Mouse (Mus musculus) left cerebral cortex, postnatal 36 days (tissue): ENCODE data around the gene Serpina1b. TPM values are rescaled to one million over a fixed set of nuclear protein-coding genes. Genes with fewer than 3 reads are reported as not detected.
"Not testable (repeated sequence)": the region's sequence is repeated elsewhere in the genome, so short reads cannot be mapped to it uniquely, and the experiment has no call there.

Source experiments
- DNase-seq, 2 experiments: peaks; one replicate each; pipeline ENCODE4 v3.0.0; 2021 to 2022; ENCODE audit warnings: low spot score in 2 of 2, mixed read lengths in 1 of 2
- intact Hi-C: fragments of 180-260 bp; cut with DNase I; formaldehyde crosslinking; loops from one replicate; pipeline ENCODE4 v1.15.1; 2025
- total RNA-seq, 2 experiments: library from RNA; stranded (reverse); gene quantifications; 2 replicates each; pipeline ENCODE4 v1.2.3; 2021

Serpina1b gene
- total RNA-seq, result not detected

DNA sequence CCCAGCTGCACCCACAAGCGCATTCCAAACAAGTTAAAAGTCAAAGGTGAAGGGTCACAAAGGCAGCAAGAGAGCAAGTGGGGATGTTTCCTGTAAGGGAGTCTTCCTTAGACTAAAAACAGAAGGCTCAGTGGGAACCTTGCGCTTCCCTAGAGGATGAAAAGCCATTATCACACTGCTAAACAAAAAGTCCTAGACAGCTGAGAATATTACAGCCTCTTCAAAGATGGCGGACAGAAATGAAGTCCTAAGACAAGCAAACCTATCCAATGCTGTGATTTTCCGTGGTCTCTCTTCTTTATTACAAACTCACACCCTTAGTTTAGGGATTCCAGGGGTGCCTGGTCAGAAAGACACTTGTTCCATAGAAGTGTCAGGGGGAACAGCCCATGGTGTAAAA, at the start of gene Serpina1b:
TSS of gene Serpina1b (minus strand) at position 101 of the 400 bp plus-strand sequence.
- intact Hi-C loops, result not testable (repeated sequence)

DNA sequence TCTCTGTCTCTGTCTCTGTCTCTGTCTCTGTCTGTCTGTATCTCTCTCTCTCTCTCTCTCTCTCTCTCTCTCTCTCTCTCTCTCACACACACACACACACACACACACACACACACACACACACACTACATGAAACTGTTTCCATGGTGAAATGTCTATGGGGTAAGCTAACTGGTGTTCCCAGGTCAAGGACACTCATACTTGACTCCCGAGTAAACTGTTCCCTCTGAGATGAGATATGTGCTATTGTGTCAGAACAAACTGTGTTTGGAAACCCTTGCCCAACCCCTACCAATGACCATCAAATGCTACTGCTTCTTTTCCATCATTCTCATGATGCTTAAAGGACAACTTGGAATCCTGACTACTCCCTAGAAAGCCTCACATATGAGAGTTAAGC, 36.7 kb upstream of the Serpina1b start:
- intact Hi-C loops, DNase-seq: not testable (repeated sequence)

More for the DNA sequence above, at the start of gene Serpina1b:
- DNase-seq, result not testable (repeated sequence)

DNA sequence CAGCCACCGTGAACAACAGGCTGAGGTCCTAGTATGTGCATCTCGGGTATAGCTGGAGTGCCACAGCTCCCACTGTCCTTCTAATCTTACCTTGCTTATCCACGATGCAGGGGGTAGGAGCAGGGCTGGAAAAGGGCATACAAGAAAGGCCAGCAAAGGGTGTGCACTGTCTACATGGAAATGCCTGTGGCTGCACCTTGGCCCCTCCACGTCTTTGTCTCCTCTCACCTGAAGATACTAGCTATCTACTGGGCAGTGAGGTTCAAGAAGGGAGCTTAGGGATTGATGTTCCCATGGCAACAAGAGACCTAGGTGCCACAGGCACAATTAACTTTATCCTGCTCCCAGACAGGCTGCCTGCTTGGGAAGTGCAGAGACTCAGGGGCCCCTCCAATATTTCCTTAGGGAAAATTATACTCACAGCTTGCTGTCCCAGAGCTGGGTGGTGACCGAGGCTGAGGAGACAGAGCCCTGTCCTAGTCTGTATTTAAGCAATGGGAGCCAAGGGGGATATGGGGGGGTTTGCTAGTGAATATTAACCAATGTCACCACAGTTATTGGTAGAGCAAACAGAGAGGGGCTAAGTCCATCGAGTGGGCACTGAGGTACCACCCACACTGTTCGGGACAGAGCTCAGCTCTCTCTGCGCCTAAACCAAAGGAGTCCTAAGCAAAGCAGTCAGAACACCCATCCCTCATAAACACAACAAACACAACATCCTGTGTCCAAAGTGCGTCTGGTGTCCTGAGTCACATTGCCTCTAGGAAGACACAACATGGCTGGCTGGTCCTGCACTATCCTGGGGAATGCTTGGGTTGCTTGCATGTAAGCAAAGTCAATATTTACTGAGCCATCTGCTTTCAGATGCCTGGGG, 33.2 kb upstream of the Serpina1b start, which contains the start of gene Serpina1a:
TSS of gene Serpina1a (minus strand) at position 462 of the 874 bp plus-strand sequence.
- intact Hi-C loops, DNase-seq: not testable (repeated sequence)

- no peak for DNase-seq
- intact Hi-C loops, result no loop called here
Observed at GRCm38 (mm10) chr12:103860976-103861375, 30.8 kb upstream of the Serpina1b start.

DNA sequence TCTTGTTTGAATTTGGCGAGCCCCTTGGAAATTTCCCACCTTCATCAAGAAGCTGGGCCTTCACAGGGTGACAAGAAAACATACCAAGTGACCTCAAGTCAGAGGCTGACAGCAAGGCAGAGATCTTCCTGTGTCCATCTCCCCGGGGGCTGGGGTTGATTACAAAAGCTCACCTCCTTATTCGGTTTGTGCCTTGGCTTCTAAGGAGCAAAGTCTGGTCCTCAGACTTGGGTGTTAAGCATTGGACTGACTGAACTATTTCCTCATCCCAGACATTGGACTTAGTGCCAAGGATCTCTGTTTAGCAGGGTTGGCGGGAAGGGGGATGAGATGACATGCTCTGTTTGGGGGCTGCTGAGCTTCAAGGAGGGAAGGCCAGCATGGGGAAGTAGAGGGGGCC, 30.4 kb upstream of the Serpina1b start:
- intact Hi-C loops, DNase-seq: not testable (repeated sequence)

- DNase-seq, intact Hi-C loops: not testable (repeated sequence)
Observed at GRCm38 (mm10) chr12:103859584-103859983, 29.4 kb upstream of the Serpina1b start.

DNA sequence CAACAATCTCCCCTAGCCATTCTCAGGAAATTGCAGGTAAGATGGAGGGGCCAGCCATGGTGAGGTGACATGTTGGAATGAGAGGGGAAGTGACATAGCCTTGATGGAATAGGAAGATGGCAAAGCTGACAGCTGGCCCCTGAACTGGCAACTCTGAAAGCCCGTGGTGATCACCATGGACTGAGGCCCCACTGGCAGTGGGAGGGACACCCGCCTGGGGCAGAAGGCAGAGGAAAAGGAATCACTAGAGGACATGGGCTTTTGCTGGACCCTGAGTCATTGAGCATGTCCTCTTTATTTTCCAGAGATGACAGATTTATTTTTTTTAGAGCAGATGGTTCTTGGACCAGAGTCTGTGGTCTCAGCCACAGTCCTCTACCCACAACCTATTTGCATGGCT, 22.9 kb upstream of the Serpina1b start:
- DNase-seq, intact Hi-C loops: not testable (repeated sequence)

DNA sequence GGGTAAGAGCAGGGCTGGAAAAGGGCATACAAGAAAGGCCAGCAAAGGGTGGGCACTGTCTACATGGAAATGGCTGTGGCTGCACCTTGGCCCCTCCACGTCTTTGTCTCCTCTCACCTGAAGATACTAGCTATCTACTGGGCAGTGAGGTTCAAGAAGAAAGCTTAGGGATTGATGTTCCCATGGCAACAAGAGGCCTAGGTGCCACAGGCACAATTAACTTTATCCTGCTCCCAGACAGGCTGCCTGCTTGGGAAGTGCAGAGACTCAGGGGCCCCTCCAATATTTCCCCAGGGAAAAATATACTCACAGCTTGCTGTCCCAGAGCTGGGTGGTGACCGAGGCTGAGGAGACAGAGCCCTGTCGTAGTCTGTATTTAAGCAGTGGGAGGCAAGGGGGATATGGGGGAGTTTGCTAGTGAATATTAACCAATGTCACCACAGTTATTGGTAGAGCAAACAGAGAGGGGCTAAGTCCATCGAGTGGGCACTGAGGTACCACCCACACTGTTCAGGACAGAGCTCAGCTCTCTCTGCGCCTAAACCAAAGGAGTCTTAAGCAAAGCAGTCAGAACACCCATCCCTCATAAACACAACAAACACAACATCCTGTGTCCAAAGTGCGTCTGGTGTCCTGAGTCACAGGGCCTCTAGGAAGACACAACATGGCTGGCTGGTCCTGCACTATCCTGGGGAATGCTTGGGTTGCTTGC, 2.4 kb downstream of the Serpina1b start:
- DNase-seq, intact Hi-C loops: not testable (repeated sequence)

DNA sequence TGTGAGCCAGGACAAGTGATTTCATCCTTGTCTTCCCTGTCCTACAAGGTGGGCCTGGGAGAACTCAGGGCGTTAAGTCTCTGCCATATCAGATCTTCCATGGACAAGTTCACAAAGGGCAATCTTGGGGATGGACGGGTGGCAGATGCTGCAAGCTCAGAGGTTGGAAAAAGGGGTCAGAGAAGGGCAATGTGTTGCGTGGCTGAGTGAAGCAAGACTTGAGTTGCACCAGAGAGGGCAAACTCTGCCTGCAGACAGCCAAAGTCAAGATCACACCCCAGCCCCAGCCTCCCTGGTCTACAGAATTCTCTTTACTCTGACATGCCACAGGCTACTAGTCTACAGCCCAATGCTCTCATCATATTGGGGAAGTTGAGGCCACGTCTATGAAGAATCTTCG, 6.3 kb downstream of the Serpina1b start:
- intact Hi-C loops, DNase-seq: not testable (repeated sequence)

DNA sequence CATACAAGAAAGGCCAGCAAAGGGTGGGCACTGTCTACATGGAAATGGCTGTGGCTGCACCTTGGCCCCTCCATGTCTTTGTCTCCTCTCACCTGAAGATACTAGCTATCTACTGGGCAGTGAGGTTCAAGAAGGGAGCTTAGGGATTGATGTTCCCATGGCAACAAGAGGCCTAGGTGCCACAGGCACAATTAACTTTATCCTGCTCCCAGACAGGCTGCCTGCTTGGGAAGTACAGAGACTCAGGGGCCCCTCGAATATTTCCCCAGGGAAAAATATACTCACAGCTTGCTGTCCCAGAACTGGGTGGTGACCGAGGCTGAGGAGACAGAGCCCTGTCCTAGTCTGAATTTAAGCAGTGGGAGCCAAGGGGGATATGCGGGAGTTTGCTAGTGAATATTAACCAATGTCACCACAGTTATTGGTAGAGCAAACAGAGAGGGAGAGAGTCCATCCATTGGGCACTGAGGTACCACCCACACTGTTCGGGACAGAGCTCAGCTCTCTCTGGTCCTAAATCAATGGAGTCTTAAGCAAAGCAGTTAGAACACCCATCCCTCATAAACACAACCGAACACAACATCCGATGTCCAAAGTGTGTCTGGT, 56.8 kb downstream of the Serpina1b start, which contains the start of gene Serpina1d:
TSS of gene Serpina1d (minus strand) at position 347 of the 606 bp plus-strand sequence.
- intact Hi-C loops, DNase-seq: not testable (repeated sequence)

- DNase-seq, intact Hi-C loops: not testable (repeated sequence)
Observed at GRCm38 (mm10) chr12:103770597-103770996, 59.6 kb downstream of the Serpina1b start.

- intact Hi-C loops, DNase-seq: not testable (repeated sequence)
Observed at GRCm38 (mm10) chr12:103763083-103763482, 67.1 kb downstream of the Serpina1b start.

DNA sequence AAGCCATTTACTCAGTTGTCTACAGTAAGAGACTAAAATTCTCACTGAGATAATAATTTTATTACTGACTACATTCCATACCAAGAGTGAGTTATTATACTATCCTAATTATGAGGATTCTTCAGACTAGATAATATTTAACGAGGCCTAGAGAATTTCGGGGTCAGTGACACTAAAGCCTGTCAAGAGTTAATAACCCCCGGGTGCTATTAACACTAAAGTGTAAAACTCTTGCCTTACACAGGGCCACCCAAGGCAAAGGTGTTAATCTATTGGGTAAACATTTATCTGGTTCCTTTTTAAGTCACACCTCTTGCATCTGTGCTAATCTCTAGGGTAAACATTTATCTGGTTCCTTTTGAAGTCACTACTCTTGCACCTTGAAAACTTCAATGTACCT, 69.9 kb downstream of the Serpina1b start:
- intact Hi-C loops, result not testable (repeated sequence)

DNA sequence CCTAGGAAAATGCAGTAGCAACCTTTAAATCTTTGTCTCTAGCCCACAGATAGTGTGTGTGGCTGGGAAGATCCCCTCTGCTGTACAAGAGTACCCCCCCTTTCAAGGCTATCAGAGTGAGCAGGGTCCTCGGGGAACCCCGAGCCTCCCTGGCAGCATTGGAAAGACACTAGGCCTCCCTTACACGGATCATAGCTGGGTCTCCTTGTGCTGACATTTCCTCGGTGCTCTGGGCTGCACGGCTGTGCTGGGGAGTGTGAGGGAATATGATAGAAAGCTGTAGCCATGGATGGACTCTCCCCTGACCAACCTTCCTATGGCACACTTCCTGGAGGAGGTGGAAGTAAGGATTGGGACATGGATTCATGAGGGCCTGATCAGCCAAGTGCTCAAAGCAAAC, 84.2 kb downstream of the Serpina1b start:
- DNase-seq, intact Hi-C loops: not testable (repeated sequence)

More for the DNA sequence above, 69.9 kb downstream of the Serpina1b start:
- not testable (repeated sequence) for DNase-seq

DNA sequence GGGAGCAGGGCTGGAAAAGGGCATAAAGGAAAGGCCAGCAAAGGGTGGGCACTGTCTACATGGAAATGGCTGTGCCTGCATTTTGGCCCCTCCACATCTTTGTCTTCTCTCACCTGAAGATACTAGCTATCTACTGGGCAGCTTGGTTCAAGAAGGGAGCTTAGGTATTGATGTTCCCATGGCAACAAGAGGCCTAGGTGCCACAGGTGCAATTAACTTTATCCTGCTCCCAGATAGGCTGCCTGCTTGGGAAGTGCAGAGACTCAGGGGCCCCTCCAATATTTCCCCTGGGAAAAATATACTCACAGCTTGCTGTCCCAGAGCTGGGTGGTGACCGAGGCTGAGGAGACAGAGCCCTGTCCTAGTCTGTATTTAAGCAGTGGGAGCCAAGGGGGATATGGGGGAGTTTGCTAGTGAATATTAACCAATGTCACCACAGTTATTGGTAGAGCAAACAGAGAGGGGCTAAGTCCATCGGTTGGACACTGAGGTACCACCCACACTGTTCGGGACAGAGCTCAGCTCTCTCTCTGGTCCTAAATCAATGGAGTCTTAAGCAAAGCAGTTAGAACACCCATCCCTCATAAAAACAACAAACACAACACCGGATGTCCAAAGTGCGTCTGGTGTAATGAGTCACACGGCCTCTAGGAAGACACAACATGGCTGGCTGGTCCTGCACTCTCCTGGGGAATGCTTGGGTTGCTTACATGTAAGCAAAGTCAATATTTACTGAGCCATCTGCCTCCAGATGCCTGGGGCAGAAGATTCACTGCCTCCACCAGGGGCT, 92.2 kb downstream of the Serpina1b start:
- DNase-seq, intact Hi-C loops: not testable (repeated sequence)

GRCm38 (mm10) chr12:103735566-103735965, 94.6 kb downstream of the Serpina1b start:
- DNase-seq, intact Hi-C loops: not testable (repeated sequence)

DNA sequence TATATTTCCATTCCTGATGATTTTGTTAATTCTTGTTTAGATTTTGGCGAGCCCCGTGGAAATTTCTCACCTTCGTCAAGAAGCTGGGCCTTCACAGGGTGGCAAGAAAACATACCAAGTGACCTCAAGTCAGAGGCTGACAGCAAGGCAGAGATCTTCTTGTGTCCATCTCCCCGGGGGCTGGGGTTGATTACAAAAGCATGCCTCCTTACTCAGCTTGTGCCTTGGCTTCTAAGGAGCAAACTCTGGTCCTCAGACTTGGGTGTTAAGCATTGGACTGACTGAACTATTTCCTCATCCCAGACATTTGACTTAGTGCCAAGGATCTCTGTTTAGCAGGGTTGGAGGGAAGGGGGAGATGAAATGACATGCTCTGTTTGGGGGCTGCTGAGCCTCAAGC, 95.1 kb downstream of the Serpina1b start:
- intact Hi-C loops, DNase-seq: not testable (repeated sequence)

DNA sequence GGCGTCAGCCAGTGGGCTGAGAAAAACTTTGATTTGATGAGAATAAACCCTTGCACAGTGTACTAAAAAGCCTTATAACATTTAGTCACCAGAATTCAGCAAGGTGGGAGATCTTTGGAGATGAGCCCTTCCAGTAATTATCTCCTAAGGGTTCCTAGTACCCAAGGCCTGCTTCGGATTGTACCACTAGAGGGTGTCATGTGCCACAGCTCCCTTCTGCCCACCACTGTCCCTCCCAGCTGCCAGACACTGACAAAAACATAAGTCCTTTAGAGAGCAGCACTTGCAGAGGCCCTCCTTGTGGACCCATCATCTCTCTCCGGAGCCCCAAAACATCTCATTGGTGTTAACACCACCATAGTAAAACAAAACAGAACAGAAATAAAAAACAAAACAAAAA, 118.6 kb downstream of the Serpina1b start:
- intact Hi-C loops, result no loop called here
- no peak for DNase-seq

DNA sequence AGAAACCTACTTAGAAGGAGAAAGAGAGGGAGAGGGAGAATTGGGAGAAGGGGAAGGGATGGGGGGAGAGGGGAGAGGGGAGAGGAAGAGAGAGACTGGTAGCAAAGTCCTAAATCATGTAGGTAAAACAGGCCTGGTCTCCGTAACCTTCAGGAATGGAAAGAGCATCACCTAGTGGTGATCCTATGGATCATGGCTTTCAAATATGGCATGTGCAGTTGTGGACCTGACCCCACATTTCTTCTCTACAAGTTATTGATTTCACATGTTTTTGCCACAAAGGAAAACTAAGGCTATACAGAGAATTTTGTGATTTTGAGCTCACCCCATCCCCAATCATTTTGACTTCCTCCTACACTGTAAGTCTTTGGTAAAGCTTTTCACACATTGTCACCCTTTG, 119.8 kb downstream of the Serpina1b start:
- DNase-seq, result no peak
- intact Hi-C loops, result no loop called here
